Mouse (Mus musculus): ENCODE data around the gene Plce1.

The Plce1 gene

DNA sequence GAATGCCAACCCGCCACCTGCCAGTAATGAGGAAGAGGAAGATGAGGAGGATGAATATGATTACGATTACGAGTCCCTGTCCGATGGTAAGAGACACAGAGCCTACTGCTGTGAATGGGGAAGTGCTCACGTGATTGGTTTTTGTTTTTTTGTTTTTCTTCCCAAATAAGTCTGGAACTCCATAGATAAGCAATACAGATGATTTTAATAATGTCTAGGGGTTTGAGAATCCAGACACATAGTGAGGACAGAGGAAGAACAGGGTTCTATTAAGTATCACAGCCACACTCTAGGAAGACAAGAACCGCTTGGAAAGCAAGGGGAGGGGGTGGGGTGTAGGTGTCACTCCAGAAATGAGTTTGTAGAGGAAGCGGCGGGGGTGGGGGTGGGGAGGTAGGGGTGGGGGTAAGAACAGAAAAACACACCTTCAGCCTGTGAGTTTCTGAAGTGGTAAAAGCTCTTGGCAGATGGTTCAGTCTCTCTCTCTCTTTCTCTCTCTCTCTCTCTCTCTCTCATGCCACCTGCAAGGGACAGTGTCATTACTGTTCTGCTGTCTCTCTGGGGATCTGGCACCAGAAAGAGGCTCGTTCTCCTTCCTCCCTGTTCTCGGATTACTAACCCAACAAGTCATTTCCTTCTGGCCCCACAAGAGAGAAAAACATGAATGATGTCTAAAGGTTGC is 265.0 kb downstream of the Plce1 start:
- no peak for DNase-seq

DNA sequence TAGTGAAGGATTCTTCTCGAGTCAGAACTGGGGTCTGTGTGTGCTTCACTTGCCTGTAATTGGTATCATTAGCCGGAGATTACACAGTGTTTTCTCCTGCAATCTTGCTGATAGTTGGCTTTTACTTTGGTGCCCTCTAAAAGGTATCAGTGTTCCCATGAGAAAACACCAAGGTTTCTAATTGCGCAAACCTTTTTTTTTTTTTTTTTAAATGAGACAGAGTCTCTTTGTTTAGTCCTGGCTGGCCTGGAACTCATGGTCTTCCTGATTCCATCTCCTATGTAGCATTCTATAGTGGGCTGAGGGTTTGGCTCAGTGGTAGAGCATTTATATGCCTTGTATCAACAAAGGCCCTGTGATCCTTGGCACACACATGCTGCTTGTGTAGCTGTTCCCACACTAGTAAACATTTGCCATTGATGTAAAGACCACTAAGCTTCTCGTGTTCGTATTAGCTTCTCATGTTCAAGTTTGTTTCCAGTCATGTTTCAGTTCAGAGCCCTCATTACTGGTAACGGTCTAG is 265.6 kb downstream of the Plce1 start:
- DNase-seq, result no peak

DNA sequence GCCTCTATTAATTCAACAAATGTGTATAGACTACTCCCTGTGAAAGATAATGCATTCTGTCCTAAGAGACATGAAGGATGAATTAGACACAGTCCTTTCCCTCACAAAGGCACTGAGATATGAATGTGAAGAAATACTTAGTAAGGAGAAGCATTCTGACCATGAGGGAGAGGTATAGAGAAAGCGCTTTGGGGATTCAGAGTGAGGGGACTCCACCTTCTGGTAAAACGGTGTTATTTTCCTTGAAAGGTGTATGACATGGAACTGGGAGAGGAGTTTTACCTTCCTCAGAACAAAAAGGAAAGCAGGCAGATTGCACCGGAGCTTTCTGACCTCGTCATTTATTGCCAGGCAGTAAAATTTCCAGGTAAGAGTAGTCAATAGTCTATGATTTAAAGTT is 269.3 kb downstream of the Plce1 start:
- DNase-seq, result no peak

DNA sequence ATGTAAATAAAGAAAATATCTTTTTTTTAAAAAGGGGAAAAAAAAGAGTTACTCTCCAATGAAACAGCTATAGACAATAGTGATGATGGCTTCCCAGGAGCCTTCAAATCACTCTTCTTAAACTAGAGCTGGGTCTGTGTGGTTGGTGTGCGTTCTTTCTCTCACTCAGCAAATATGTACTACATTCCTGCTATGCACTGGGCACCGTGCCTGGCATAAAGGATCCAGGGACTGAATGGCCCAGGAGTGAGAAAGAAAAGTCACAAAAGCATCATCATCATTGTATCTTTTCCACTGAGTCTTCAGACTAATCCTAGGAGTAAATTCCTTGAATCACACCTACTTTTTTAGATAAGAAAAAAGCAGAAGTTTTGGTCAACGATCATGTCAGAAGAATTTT is 276.3 kb downstream of the Plce1 start:
- peak; percentile 37 for DNase-seq

DNA sequence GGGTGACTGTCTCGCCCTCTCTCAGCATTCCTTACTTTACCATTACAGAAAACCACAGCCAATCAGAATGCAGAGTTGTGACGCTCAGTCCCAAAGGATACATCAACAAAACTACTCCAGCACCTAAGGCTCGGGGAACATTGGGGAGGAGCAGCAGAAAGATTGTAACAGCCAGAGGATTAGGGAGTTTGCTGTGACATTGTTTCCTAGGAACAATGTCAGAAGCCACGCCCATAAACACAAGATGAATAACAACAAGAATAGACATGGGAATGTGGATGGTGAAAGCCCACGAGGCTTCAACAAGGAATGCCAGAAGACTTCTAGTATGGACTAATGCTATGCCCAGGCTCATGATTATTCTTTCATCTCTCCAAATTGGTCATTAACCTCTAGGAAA is 277.1 kb downstream of the Plce1 start:
- peak; percentile 80 for DNase-seq

DNA sequence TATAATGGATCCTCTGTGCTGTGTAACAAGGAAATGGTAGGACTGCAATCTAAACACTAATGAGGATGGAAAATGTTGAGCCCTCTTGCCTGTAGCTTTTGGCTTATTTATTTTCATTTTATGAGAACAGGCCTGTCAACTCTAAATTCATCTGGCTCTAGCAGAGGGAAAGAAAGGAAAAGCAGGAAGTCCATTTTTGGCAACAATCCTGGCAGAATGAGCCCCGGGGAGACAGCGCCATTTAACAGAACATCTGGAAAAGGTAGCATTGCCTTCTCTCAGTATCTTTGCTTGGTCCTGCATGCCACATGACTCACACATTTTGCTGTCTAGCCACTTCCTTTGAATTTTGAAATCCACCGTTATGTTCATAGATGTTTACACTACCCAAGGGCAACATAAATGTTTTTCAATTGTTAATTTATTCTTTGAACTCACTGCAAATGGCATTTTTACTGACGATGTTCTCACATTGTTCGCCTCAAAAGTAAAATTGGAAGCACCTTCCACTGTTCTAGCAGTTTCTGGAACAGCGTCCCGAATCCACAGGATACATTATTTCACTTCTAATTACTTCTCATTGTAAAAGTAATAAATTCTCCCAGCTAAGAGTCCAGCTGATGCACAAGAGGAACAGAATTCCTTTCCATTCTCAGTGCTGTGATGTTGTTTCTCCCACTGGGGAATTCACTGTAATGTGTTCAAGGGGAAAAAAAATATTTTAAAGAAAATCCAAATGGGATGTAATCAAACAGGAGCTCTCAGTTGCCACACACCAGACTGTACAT is 278.0 kb downstream of the Plce1 start:
- peak; percentile 93 for DNase-seq

DNA sequence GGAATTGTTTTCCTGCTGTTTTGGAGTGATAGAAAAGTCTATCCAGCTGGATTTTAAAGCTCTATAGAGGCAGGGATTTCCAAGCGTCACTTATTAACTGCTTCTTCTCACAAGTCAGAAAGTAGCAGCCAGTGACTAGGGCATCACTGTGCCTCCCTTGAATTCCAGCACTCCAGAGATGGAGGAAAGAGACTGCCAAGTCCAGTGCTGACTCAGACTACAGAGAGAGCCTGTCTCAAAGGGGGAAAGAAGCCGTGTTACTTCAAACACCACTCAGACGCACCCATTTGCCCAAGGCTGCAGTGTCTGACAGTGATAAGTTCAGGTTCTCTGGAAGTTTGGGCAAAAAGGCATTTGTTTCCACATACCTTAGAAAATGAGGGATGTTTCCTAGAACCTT is 279.5 kb downstream of the Plce1 start:
- DNase-seq, result peak; percentile 85

DNA sequence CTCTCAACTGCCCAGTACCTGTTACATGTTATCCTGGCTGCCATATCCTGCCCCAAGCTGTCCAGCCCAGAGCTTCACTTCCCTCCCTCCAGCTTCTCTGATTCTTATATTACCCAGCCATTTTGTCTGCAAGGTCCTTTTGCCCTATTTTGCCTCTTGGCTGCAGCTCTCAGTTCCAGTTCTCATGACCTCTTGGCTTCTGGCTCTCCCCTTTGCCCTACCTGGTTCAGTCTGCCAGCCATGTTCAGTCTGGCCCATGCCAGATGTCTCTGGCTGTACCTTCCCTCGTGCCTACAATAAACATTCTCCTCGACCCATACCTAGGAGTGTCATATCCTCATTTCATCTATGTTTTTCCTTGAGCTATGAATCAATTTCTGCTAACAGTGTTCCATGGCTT is 285.4 kb downstream of the Plce1 start:
- DNase-seq, result peak; percentile 80

DNA sequence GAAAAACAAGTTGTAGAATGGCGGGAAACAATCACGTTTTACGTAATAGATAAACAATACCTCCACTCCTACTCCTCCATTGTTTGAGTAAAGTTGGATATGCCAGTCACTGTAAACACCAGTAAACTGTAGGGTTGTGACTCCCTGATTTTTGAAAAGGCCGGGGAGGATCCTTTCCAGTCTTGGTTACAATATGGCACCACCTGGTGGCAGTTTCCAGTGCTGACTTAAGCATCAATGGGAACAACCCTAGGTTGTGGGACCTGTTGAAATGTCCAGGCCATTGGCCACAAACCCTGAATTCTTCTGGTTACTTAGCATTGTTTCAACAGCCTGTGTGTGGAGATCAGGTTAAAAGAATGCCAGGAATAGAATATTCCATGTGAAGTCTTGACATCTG is 294.6 kb downstream of the Plce1 start:
- DNase-seq, result peak; percentile 86

DNA sequence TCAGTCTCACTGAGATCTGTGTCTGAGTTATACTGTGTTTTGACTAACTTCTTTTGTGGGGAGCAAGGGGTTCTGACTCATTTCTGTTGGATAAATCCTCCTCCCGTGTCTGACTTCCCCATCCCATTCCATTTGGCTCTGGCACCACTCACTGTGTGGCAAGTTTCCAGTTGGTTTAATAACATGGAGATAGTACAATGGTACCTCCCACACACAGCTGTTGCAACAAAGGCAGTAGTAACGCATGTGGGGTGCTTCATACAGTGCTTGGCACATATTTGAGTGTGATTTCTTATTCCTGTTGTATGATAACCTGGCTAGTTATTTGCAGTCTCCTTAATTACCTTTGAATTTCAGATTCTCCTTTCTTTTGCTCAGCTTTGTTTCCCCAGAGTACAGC is 297.9 kb downstream of the Plce1 start:
- DNase-seq, result peak; percentile 90

DNA sequence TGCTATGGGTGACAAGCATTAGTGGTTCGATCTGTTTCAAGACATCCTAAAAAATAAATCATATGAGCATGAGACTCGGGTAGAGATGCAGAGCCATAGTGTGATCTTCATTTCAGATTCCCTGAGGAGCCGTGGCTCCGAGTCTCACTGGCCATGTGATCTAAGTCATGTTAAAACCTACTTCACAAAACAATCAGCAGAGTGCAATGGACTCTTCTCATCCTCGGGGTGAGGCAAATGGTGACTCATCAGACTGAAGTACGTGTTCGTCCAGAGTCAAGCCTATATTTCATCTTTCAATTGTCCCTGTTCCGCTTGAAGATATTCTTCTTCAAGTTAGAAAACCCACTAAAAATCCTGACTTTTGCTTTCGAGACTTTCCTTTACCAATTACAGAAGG is 302.6 kb downstream of the Plce1 start:
- peak; percentile 29 for DNase-seq

DNA sequence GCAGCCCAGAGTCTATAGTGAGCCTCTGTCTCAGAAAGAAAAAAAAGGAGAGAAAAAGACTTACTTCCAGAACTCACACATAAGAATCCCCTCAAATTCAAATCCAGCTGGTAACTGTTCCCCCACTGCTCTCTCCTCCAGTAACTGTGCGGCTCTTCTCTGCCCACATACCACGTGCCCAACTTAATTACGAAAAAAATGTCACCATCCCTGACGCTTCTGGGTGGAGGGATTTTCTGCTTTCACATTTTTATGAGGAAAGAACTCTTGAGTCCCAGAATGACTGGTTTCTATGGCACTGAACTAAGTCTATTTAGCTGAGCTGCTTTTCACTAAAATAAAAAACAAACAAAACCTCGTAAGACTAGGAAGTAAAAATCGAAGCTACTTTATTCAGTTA is 306.8 kb downstream of the Plce1 start:
- DNase-seq, result peak; percentile 27

DNA sequence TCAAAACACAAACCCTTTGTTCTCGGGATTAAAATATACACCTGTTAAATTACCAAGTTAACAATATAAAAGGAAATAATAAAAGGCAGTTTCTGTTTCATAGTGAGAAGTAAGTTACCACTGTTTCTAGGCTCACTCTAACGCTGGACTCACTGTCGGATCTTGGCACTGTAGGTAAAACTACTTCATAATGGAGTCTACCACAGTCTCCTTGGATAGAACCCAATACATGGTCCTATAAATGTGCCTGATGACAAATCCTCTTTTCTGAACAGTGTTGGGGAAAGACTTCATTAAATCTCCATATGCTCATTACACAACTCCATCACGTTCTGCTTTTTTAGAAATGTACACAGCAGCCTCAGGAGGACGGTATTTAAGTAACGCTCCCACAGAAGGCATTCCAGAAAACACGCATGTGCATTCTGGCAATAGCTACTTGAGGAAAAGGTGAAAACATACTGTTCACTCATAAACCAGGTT is 312.7 kb downstream of the Plce1 start:
- DNase-seq, result no peak

DNA sequence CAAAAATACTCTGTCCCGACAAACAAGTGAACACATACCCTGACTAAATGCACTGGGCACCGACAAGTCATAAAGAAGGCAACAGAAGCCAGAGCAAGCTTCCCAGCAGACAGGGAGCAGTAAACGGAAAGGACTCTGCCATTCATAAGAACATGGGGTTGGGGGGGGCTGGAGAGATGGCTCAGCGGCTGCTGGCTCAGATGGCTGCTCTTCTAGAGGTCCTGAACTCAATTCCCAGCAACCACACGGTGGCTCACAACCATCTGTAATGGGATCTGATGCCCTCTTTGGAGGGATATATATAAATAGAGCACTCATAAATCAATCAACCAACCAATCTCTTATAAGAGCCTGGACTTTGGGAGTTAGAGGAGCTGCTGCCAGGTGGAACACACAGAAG is 315.6 kb downstream of the Plce1 start:
- peak; percentile 34 for DNase-seq

DNA sequence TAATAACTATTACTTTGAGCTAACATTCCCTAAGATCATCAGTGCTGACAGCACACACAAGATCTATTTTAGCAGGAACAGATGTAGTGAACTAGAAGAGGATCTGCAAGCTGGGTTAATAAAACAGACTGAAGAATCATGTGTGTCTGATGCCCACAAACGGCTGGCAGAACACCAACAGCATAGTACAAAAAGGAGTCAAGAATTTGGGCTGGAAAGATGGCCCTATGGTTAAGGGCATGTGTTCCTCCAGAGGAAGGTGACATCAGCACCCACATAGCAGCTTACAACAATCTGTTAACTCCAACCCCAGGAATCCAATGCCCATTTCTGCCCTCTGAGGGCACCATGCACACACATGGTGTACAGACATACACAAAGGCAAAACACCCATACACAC is 317.4 kb downstream of the Plce1 start:
- peak; percentile 74 for DNase-seq

DNA sequence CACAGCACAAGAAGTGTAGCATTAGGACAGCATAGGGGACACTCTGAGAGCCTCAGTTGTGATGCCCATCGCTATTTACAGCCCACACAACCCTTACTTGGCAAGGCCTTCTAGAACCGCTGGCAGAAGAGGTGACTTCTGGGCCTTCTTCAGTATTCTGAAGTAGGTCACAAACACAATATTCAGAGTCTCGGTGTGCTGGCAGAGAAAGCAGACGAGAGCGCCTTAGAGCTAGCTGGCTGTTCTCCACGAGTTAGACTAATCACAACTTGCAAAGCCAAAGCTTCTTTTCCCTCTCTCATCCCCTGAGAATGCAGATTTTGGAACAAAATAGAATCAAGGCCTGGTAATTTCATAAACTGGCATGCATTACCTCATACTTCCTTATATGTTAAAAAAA is 317.9 kb downstream of the Plce1 start:
- DNase-seq, result peak; percentile 85

DNA sequence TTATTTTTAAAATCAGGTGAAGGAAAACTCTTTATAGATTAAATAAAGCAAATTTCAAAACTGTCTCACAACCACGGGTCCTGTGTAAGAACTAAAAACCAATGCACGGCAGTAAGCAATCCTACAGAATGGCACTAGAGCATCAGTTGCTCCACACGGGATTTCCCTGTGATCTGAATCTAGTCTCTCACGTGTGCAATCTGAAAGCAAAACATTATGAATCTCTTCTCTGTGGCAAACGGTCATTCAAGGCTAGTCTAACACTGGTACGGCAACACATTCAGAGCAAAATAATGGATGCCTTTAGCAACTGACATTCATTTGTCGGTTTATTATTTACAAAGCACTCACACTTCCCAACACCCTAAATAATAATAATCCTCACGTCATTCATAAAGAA is 337.3 kb downstream of the Plce1 start:
- no peak for DNase-seq

DNA sequence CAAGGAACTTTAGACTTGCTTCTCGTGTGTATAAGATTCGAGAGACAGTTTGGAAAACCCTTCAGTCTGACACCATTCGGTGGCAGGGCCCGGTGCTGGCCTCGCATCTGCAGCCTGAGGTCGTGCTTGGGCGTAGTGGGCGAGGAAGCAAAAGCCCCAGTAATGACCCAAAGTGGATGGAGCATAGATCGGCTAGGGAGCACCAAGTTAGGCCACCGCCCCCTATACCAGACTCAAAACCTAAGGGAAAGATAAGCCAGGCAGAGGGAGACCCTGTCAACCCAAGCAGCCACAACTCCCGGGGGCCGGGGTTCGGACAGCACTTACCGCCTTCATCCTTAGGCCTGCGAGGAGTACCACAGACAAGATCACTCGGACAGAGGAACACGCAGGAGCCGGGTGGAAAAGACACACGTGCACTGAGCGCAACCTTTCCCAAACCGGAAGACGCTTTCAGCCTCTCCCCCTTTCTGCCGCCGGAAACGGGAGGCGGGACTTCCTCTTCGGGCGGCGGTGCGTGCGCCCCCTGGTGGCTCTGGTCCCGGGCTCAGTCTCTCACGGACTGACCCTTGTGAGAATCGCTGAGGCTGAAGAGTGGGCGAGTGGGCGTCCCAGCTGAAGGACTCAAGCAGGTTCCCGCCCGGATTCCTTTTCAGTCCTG is 338.0 kb downstream of the Plce1 start, which contains the start of gene Noc3l:
Gene Noc3l, minus strand, starts transcription at position 472 of the 661 bp plus-strand sequence.
- DNase-seq, result peak; percentile 98

DNA sequence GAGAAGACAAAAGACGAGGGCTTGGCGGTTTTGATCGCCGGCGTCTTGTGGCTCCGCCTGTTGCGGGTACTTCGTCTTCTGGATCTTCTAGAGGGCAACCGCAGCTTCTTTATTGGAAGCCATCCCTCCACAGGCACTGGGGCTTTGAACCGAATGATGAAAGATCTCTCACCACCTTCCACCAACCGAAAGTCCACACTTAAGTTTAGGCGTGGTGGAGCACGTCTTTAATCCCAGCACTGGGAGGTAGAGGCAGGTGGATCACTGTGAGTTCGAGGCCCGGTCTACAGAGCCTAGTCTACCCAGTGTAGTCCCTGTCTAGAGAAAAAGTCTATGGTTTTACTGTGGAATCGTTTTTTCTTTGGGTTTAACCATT is 338.5 kb downstream of the Plce1 start:
- DNase-seq, result no peak

DNA sequence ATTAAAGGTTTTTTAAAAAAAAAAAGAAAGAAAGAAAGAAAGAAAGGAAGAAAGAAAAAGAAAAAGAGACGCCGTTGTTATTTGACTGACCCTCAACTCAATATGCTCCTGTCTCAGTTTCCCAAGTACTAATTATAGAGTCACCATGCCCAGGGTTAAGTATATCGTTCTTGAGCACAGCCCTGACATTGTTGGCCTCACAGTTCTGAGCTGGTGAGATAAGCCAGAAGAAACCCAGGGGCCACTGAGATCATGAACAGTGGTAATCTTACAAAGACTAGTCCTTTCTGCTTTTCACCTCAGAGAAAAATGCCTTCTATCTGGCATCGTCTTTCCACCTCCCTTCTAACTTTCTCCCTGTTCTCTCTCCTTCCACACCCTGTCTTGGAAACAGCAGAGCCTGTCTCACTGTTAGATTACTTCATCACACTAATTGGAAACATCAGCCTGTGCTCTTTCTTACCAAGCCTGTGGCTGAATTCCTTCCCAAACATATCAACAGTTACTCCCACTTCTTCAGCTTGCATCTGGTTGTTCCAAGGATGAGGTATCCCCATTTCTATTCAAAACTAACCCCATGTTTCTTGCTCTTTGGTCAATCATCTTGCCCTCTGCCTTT is 339.4 kb downstream of the Plce1 start:
- DNase-seq, result peak; percentile 84

DNA sequence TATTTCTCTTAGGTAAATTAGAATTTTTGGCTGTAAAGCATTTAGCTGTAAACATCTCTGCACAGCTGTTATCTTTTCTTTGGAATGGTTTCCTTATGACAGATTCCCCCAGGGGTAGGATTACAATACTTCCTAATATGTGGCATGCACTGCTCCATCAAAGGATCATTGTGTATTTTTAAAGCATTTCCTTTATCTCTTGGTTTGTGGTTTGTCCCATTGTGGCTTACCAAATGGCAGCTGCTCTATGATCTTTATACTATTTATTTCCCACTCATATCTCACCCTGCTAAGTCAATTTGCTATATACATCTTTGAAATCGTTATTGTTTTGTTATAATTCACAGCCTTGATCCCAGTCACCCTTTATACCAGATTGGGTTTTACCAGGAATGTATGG is 352.3 kb downstream of the Plce1 start:
- DNase-seq, result no peak

All from heart, adult 11 months (tissue).